Mouse (Mus musculus) MN1 (cell line): ENCODE measurements around the gene Kank2.

Experiments used
- DNase-seq: peaks from one replicate; pipeline ENCODE4 v3.0.0-alpha.2; 2016; ENCODE audit warnings: low spot score

The Kank2 gene

GRCm38 (mm10) chr9:21717015-21717414 lies 81.5 kb downstream of the Kank2 start:
- DNase-seq: no peak
